Comparison of ENCODE assay signal across 17 mouse cellular contexts in the genomic region with DNA sequence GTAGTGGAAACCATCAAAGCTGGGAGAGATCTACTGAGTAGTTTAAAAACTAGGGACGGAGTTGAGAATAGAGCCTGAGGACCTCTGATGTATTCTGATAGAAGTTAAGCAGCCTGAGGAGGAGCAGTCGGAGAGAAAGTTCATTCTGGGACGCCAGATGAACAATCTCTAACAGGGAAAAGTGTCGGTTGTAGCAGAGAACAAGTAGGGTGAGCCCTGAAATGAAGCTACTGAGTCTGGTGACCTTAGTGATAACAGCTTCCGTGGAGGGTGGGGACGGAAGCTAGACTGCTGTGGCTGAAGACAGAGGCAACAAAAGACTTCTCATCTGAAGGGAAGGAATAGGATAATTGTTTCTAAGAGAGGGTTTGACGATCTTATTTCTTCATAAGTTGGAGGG. TPM values are rescaled to one million over a fixed set of nuclear protein-coding genes. Genes with fewer than 3 reads are reported as not detected.
A peak's percentile ranks its signal among the peaks of the same experiment; 100 is the strongest.
DNase-seq lines count a peak whose midpoint lies in the region; ATAC-seq and TF ChIP-seq lines count a peak whose summit lies in the region.
"Had no signal": no experiment of that assay in that cellular context is flagged by ENCODE, and none has a peak within 500 bp of the region (broad histone marks: within the 10 kb centered on the region; RNA-seq: fewer than 3 reads in every experiment).

No protein-coding gene starts in this region.

- TF ChIP-seq EP300 in liver, postnatal 0 days (IDR thresholded peaks at IDR 0.05; ENCODE audit: low read depth), result 0 out of 2 replicates have a peak, but pooled peaks have one; percentile 29

- H3K27ac ChIP-seq in heart, embryonic 13.5 days (replicated peaks), result no peak overlapping the region; the same call in 1 of the 2 replicates
- H3K27ac ChIP-seq in heart, embryonic 12.5 days (ENCODE audit: poor library complexity, severe bottlenecking), result no peak overlapping the region
- no peak overlapping the region for H3K27ac ChIP-seq in liver, postnatal 0 days (ENCODE audit: low read depth)
- H3K27ac ChIP-seq in hindbrain, embryonic 16.5 days (ENCODE audit: low read depth, low read length), result no peak overlapping the region
- H3K27ac ChIP-seq: embryonic facial prominence, embryonic 13.5 days; hindbrain, embryonic 15.5 days; limb, embryonic 10.5 days had no signal

- H3K36me3 ChIP-seq in heart, embryonic 13.5 days, result no peaks in the 10 kb centered on the region
- H3K36me3 ChIP-seq in heart, embryonic 12.5 days, result no peaks in the 10 kb centered on the region
- no peaks in the 10 kb centered on the region for H3K36me3 ChIP-seq in liver, postnatal 0 days (replicated peaks; ENCODE audit: insufficient read depth, low read length)
- no peaks in the 10 kb centered on the region for H3K36me3 ChIP-seq in hindbrain, embryonic 16.5 days (ENCODE audit: control insufficient read depth, insufficient read depth, low read length)
- H3K36me3 ChIP-seq: embryonic facial prominence, embryonic 13.5 days; hindbrain, embryonic 15.5 days; limb, embryonic 10.5 days had no signal

- no peak overlapping the region for H3K9ac ChIP-seq in heart, embryonic 13.5 days
- H3K9ac ChIP-seq in heart, embryonic 12.5 days, result no peak overlapping the region
- H3K9ac ChIP-seq in liver, postnatal 0 days (replicated peaks), result no peak overlapping the region
- H3K9ac ChIP-seq in hindbrain, embryonic 16.5 days (ENCODE audit: low read depth, low read length), result no peak overlapping the region
- H3K9ac ChIP-seq: embryonic facial prominence, embryonic 13.5 days; hindbrain, embryonic 15.5 days had no signal

- 0 out of 2 replicates have a peak, but pooled peaks cover 10% of the 10 kb centered on the region for H3K4me1 ChIP-seq in heart, embryonic 13.5 days
- H3K4me1 ChIP-seq in heart, embryonic 12.5 days (replicated peaks), result peaks cover 6% of the 10 kb centered on the region
- peaks cover 30% of the 10 kb centered on the region for H3K4me1 ChIP-seq in liver, postnatal 0 days (ENCODE audit: insufficient read depth)
- H3K4me1 ChIP-seq in hindbrain, embryonic 16.5 days (ENCODE audit: control insufficient read depth, insufficient read depth, low read depth, low read length), result no peaks in the 10 kb centered on the region
- H3K4me1 ChIP-seq: embryonic facial prominence, embryonic 13.5 days; hindbrain, embryonic 15.5 days had no signal

- ATAC-seq in heart, embryonic 13.5 days (ENCODE audit: extremely low read depth, insufficient number of reproducible peaks, low FRiP score, low TSS enrichment), result no peak
- no peak for ATAC-seq in heart, embryonic 12.5 days (ENCODE audit: insufficient number of reproducible peaks, low FRiP score)
- peak; percentile 61 for ATAC-seq in CD4-positive, CD25-positive, alpha-beta regulatory T cell, adult 4 months
- ATAC-seq in erythroid progenitor cell, adult 5-6 weeks (replicated peaks; ENCODE audit: low FRiP score, poor library complexity, severe bottlenecking), result peak; percentile 68
- peak; percentile 38 for ATAC-seq in liver, postnatal 0 days
- ATAC-seq in frontal cortex, adult (ENCODE audit: low TSS enrichment), result no peak
- ATAC-seq in hindbrain, embryonic 16.5 days, result no peak
- ATAC-seq: forebrain, embryonic 16.5 days had no signal

- TF ChIP-seq CTCF in liver, postnatal 0 days (IDR thresholded peaks at IDR 0.05; ENCODE audit: low read depth), result no peak

- H3K4me3 ChIP-seq in heart, embryonic 13.5 days, result no peak overlapping the region
- no peak overlapping the region for H3K4me3 ChIP-seq in heart, embryonic 12.5 days
- H3K4me3 ChIP-seq in liver, postnatal 0 days (ENCODE audit: low read depth, low read length), result no peak overlapping the region
- H3K4me3 ChIP-seq in hindbrain, embryonic 16.5 days (ENCODE audit: low read length), result no peak overlapping the region
- H3K4me3 ChIP-seq: embryonic facial prominence, embryonic 13.5 days; hindbrain, embryonic 15.5 days; limb, embryonic 10.5 days; myocyte had no signal

- H3K27me3 ChIP-seq in heart, embryonic 13.5 days (replicated peaks), result no peaks in the 10 kb centered on the region
- H3K27me3 ChIP-seq in heart, embryonic 12.5 days (replicated peaks), result no peaks in the 10 kb centered on the region
- no peaks in the 10 kb centered on the region for H3K27me3 ChIP-seq in liver, postnatal 0 days (ENCODE audit: insufficient read depth, low read length)
- H3K27me3 ChIP-seq in hindbrain, embryonic 16.5 days (replicated peaks; ENCODE audit: control insufficient read depth, insufficient read depth, low read length), result no peaks in the 10 kb centered on the region
- H3K27me3 ChIP-seq: embryonic facial prominence, embryonic 13.5 days; hindbrain, embryonic 15.5 days had no signal

- H3K4me2 ChIP-seq in heart, embryonic 13.5 days, result peak overlapping the region; percentile 20; the same call in 1 of the 2 replicates
- no peak overlapping the region for H3K4me2 ChIP-seq in heart, embryonic 12.5 days
- H3K4me2 ChIP-seq in liver, postnatal 0 days (ENCODE audit: low read depth, low read length), result peak overlapping the region; percentile 7; the same call in 1 of the 2 replicates
- H3K4me2 ChIP-seq in hindbrain, embryonic 16.5 days (ENCODE audit: low read length), result no peak overlapping the region
- H3K4me2 ChIP-seq: embryonic facial prominence, embryonic 13.5 days; hindbrain, embryonic 15.5 days had no signal

- H3K9me3 ChIP-seq in heart, embryonic 13.5 days, result no peaks in the 10 kb centered on the region
- H3K9me3 ChIP-seq in heart, embryonic 12.5 days (replicated peaks), result 0 out of 2 replicates have a peak, but pooled peaks cover 2% of the 10 kb centered on the region
- H3K9me3 ChIP-seq in liver, postnatal 0 days (ENCODE audit: low read length), result no peaks in the 10 kb centered on the region
- no peaks in the 10 kb centered on the region for H3K9me3 ChIP-seq in hindbrain, embryonic 16.5 days (ENCODE audit: control insufficient read depth, low read length)
- H3K9me3 ChIP-seq: embryonic facial prominence, embryonic 13.5 days; hindbrain, embryonic 15.5 days; limb, embryonic 10.5 days had no signal

- no peak for DNase-seq in liver, postnatal 0 days
- DNase-seq in frontal cortex, postnatal 25 days (ENCODE audit: low spot score in 2 of 2), result no peak
- DNase-seq: cerebellum, adult 9-11 months; kidney, postnatal 36 days; lung, postnatal 4 days; spleen, adult 18-20 months had no signal

- 35% methylated on average over 7 of the region's 7 CpGs for WGBS in heart, embryonic 13.5 days
- 30% methylated on average over 7 of the region's 7 CpGs for WGBS in heart, embryonic 12.5 days
- WGBS in liver, postnatal 0 days (ENCODE audit: insufficient replicate concordance), result 32% methylated on average over 7 of the region's 7 CpGs
- WGBS in hindbrain, embryonic 16.5 days, result 77% methylated on average over 7 of the region's 7 CpGs

RNA-seq across cellular contexts. Expression of a gene that starts 47.8 kb away (rescaled TPM):
- 11.7 and 13.0 TPM in 2 replicates for polyA plus RNA-seq in heart, embryonic 13.5 days (2015; fragmentation: Nextera tagmentation; extraction: Ambion mirVana)
- polyA plus RNA-seq in heart, embryonic 12.5 days (2016; fragmentation: Nextera tagmentation; extraction: Ambion mirVana), result 16.8 and 19.1 TPM in 2 replicates
- polyA plus RNA-seq in CD4-positive, CD25-positive, alpha-beta regulatory T cell, adult 4 months (2017; shearing (Covaris generic)), result 10 to 100 TPM; 48.9 to 54.7 TPM
- total RNA-seq in erythroid progenitor cell, adult 5-6 weeks (2015; ENCODE audit: low replicate concordance), result 28.9 and 31.7 TPM in 2 replicates
- total RNA-seq in erythroid progenitor cell, adult 5-6 weeks (2017; ENCODE audit: low replicate concordance), result 45.2 and 72.3 TPM in 2 replicates
- polyA plus RNA-seq in liver, postnatal 0 days (2015; fragmentation: Nextera tagmentation; extraction: Ambion mirVana), result 15.6 and 17.9 TPM in 2 replicates
- 15.1 and 17.4 TPM in 2 replicates for polyA plus RNA-seq in hindbrain, embryonic 16.5 days (2015; fragmentation: Nextera tagmentation; extraction: Ambion mirVana)

RNA-seq across cellular contexts. Expression of a gene that starts 59.6 kb away (rescaled TPM):
- polyA plus RNA-seq in heart, embryonic 13.5 days (2015; fragmentation: Nextera tagmentation; extraction: Ambion mirVana), result 43.8 and 46.5 TPM in 2 replicates
- 41.9 and 42.7 TPM in 2 replicates for polyA plus RNA-seq in heart, embryonic 12.5 days (2016; fragmentation: Nextera tagmentation; extraction: Ambion mirVana)
- 100 to 1,000 TPM; 146 to 173 TPM for polyA plus RNA-seq in CD4-positive, CD25-positive, alpha-beta regulatory T cell, adult 4 months (2017; shearing (Covaris generic))
- total RNA-seq in erythroid progenitor cell, adult 5-6 weeks (2015; ENCODE audit: low replicate concordance), result 125 and 176 TPM in 2 replicates
- 27.1 and 35.6 TPM in 2 replicates for total RNA-seq in erythroid progenitor cell, adult 5-6 weeks (2017; ENCODE audit: low replicate concordance)
- 52.3 and 54.5 TPM in 2 replicates for polyA plus RNA-seq in liver, postnatal 0 days (2015; fragmentation: Nextera tagmentation; extraction: Ambion mirVana)
- 19.5 and 20.9 TPM in 2 replicates for polyA plus RNA-seq in hindbrain, embryonic 16.5 days (2015; fragmentation: Nextera tagmentation; extraction: Ambion mirVana)

Comparison
In these comparisons a context has a peak if more than half of its experiments do, and no peak if none do; other contexts are left out.
1. H3K4me2 ChIP-seq: peak in heart, embryonic 13.5 days (single experiment) and liver, postnatal 0 days (single experiment); none in heart, embryonic 12.5 days (single experiment) and hindbrain, embryonic 16.5 days (single experiment).
2. ATAC-seq: peak in CD4-positive, CD25-positive, alpha-beta regulatory T cell, adult 4 months (single experiment), erythroid progenitor cell, adult 5-6 weeks (single experiment) and liver, postnatal 0 days (single experiment); none in heart, embryonic 13.5 days (single experiment), heart, embryonic 12.5 days (single experiment), frontal cortex, adult (single experiment) and hindbrain, embryonic 16.5 days (single experiment).